Mouse (Mus musculus) CH12.LX (cell line): Measurements from ENCODE around the gene Zfp574. TPM values are rescaled to one million over a fixed set of nuclear protein-coding genes. Genes with fewer than 3 reads are reported as not detected.

Source experiments
- DNase-seq: peaks from one replicate; pipeline ENCODE4 v3.0.0-alpha.2; 2013; ENCODE audit errors: extremely low read depth
- H3K27ac ChIP-seq: 2 replicates; pipeline ENCODE4 v1.5.1; 2012; ENCODE audit warnings: low read depth, mild to moderate bottlenecking, control low read depth, moderate library complexity; ENCODE audit not compliant: insufficient read depth
- H3K27me3 ChIP-seq: replicated peaks from 2 replicates; pipeline ENCODE3; 2012; ENCODE audit warnings: inconsistent platforms
- H3K36me3 ChIP-seq, 2 experiments: replicated peaks in 1 of 2; 2 replicates each; pipeline versions ENCODE3 to v1.6.1; 2012; ENCODE audit warnings: inconsistent platforms in 1 of 2, low read length in 1 of 2, mild to moderate bottlenecking in 1 of 2, mixed read lengths in 1 of 2, moderate library complexity in 1 of 2; ENCODE audit not compliant: control insufficient read depth in 1 of 2, insufficient read depth in 1 of 2
- H3K4me1 ChIP-seq, 2 experiments: 2 replicates each; pipeline ENCODE4 v1.6.1; 2012; ENCODE audit warnings: inconsistent platforms in 1 of 2, moderate library complexity in 1 of 2; ENCODE audit not compliant: insufficient read depth in 2 of 2, control insufficient read depth in 1 of 2
- H3K4me2 ChIP-seq: 2 replicates; pipeline ENCODE4 v1.6.1; 2012; ENCODE audit warnings: low read depth, mild to moderate bottlenecking, control low read depth; ENCODE audit not compliant: poor library complexity, insufficient read depth, severe bottlenecking
- H3K4me3 ChIP-seq, 3 experiments: fragments of 150-350 bp in 1 of 3; sonication (generic) in 1 of 3; replicated peaks in 1 of 3; 2 replicates each; pipeline versions ENCODE3 to v1.5.1; 2011 to 2012; ENCODE audit warnings: low read depth in 2 of 3, low read length in 2 of 3, mild to moderate bottlenecking in 2 of 3, moderate library complexity in 2 of 3, control low read depth in 1 of 3, improper control_type of control experiment in 1 of 3, inconsistent platforms in 1 of 3, mixed read lengths in 1 of 3; ENCODE audit not compliant: poor library complexity in 1 of 3
- H3K79me2 ChIP-seq: replicated peaks from 2 replicates; pipeline ENCODE4 v1.6.1; 2012; ENCODE audit warnings: mild to moderate bottlenecking, moderate library complexity; ENCODE audit not compliant: control insufficient read depth, poor library complexity, insufficient read depth, severe bottlenecking; ENCODE audit errors: extremely low read depth
- H3K9ac ChIP-seq: 2 replicates; pipeline ENCODE4 v1.6.1; 2012; ENCODE audit warnings: low read depth, mild to moderate bottlenecking, control low read depth, moderate library complexity; ENCODE audit not compliant: insufficient read depth
- H3K9me3 ChIP-seq: replicated peaks from 2 replicates; pipeline ENCODE3; 2012; ENCODE audit warnings: low read length, inconsistent platforms, mixed read lengths
- BHLHE40 ChIP-seq: IDR thresholded peaks from 2 replicates; pipeline ENCODE4 v1.6.1; 2011; ENCODE audit warnings: mild to moderate bottlenecking, low read depth, low read length, improper control_type of control experiment
- CHD1 ChIP-seq: IDR thresholded peaks from 2 replicates; pipeline ENCODE4 v1.6.1; 2012; ENCODE audit warnings: low read depth, low read length, improper control_type of control experiment, inconsistent platforms
- CHD2 ChIP-seq: IDR thresholded peaks from 2 replicates; pipeline ENCODE4 v1.6.1; 2011; ENCODE audit warnings: low read length, improper control_type of control experiment
- CTCF ChIP-seq, 2 experiments: IDR thresholded peaks in 1 of 2; conservative IDR thresholded peaks in 1 of 2; 2 replicates each; pipeline ENCODE4 v1.5.1; 2011 to 2012; ENCODE audit warnings: low read depth in 2 of 2, low read length in 2 of 2, improper control_type of control experiment in 1 of 2, inconsistent platforms in 1 of 2, mild to moderate bottlenecking in 1 of 2, moderate library complexity in 1 of 2
- E2F4 ChIP-seq: IDR thresholded peaks from 2 replicates; pipeline ENCODE4 v1.6.1; 2011; ENCODE audit warnings: low read depth, low read length, improper control_type of control experiment; ENCODE audit not compliant: insufficient replicate concordance
- ELF1 ChIP-seq: IDR thresholded peaks from 2 replicates; pipeline ENCODE4 v1.6.1; 2014; ENCODE audit warnings: low read depth, mild to moderate bottlenecking, inconsistent platforms, low read length, improper control_type of control experiment
- EP300 ChIP-seq: IDR thresholded peaks from 2 replicates; pipeline ENCODE4 v1.6.1; 2011; ENCODE audit warnings: low read length, improper control_type of control experiment
- ETS1 ChIP-seq: conservative IDR thresholded peaks from 2 replicates; pipeline ENCODE4 v1.6.1; 2012; ENCODE audit warnings: low read depth, mild to moderate bottlenecking, inconsistent platforms, low read length, improper control_type of control experiment, moderate library complexity
- GABPA ChIP-seq: IDR thresholded peaks from 2 replicates; pipeline ENCODE4 v1.6.1; 2012; ENCODE audit warnings: low read depth, low read length, improper control_type of control experiment, inconsistent platforms; ENCODE audit not compliant: insufficient replicate concordance
- HCFC1 ChIP-seq: IDR thresholded peaks from 2 replicates; pipeline ENCODE4 v1.6.1; 2012; ENCODE audit warnings: low read depth, mild to moderate bottlenecking, inconsistent platforms, low read length, improper control_type of control experiment
- IRF4 ChIP-seq: IDR thresholded peaks from 2 replicates; pipeline ENCODE4 v1.6.1; 2014; ENCODE audit warnings: low read depth, mild to moderate bottlenecking, inconsistent platforms, low read length, improper control_type of control experiment
- JUN ChIP-seq: IDR thresholded peaks from 2 replicates; pipeline ENCODE4 v1.6.1; 2011; ENCODE audit warnings: low read depth, mild to moderate bottlenecking, low read length, improper control_type of control experiment, moderate library complexity; ENCODE audit not compliant: insufficient read depth
- JUND ChIP-seq: conservative IDR thresholded peaks from 2 replicates; pipeline ENCODE4 v1.6.1; 2011; ENCODE audit warnings: low read depth, low read length, improper control_type of control experiment
- KAT2A ChIP-seq: IDR thresholded peaks from 2 replicates; pipeline ENCODE4 v1.6.1; 2012; ENCODE audit warnings: low read length, improper control_type of control experiment, inconsistent platforms; ENCODE audit not compliant: insufficient replicate concordance
- MAFK ChIP-seq: IDR thresholded peaks from 2 replicates; pipeline ENCODE4 v1.6.1; 2011; ENCODE audit warnings: low read length, improper control_type of control experiment; ENCODE audit not compliant: insufficient replicate concordance
- MAX ChIP-seq: IDR thresholded peaks from 2 replicates; pipeline ENCODE4 v1.6.1; 2011; ENCODE audit warnings: low read length, improper control_type of control experiment
- MAZ ChIP-seq: IDR thresholded peaks from 2 replicates; pipeline ENCODE4 v1.6.1; 2012; ENCODE audit warnings: low read depth, mild to moderate bottlenecking, inconsistent platforms, low read length, improper control_type of control experiment, moderate library complexity
- MEF2A ChIP-seq: IDR thresholded peaks from 2 replicates; pipeline ENCODE4 v1.6.1; 2014; ENCODE audit warnings: low read depth, mild to moderate bottlenecking, inconsistent platforms, low read length, improper control_type of control experiment, borderline replicate concordance
- MXI1 ChIP-seq: IDR thresholded peaks from 2 replicates; pipeline ENCODE4 v1.6.1; 2011; ENCODE audit warnings: mild to moderate bottlenecking, low read depth, low read length, improper control_type of control experiment
- MYC ChIP-seq: IDR thresholded peaks from 2 replicates; pipeline ENCODE4 v1.6.1; 2011; ENCODE audit warnings: low read depth, mild to moderate bottlenecking, improper control_type of control experiment, low read length
- NELFE ChIP-seq: IDR thresholded peaks from 2 replicates; pipeline ENCODE4 v1.6.1; 2011; ENCODE audit warnings: low read depth, low read length, improper control_type of control experiment
- NRF1 ChIP-seq: IDR thresholded peaks from 2 replicates; pipeline ENCODE4 v1.6.1; 2014; ENCODE audit warnings: low read depth, mild to moderate bottlenecking, inconsistent platforms, low read length, improper control_type of control experiment, moderate library complexity
- PAX5 ChIP-seq: IDR thresholded peaks from 2 replicates; pipeline ENCODE4 v1.6.1; 2012; ENCODE audit warnings: low read length, inconsistent platforms, mixed read lengths
- POLR2A ChIP-seq: IDR thresholded peaks from 2 replicates; pipeline ENCODE4 v1.6.1; 2011; ENCODE audit warnings: low read depth, mild to moderate bottlenecking, improper control_type of control experiment, low read length
- POLR2AphosphoS2 ChIP-seq: IDR thresholded peaks from 2 replicates; pipeline ENCODE4 v1.6.1; 2011; ENCODE audit warnings: low read depth, low read length, improper control_type of control experiment
- RAD21 ChIP-seq: IDR thresholded peaks from 2 replicates; pipeline ENCODE4 v1.6.1; 2011; ENCODE audit warnings: low read depth, mild to moderate bottlenecking, low read length, improper control_type of control experiment, moderate library complexity
- RCOR1 ChIP-seq: conservative IDR thresholded peaks from 2 replicates; pipeline ENCODE4 v1.6.1; 2012; ENCODE audit warnings: low read depth, mild to moderate bottlenecking, inconsistent platforms, low read length, improper control_type of control experiment
- SIN3A ChIP-seq: IDR thresholded peaks from 2 replicates; pipeline ENCODE4 v1.6.1; 2012; ENCODE audit warnings: low read length, improper control_type of control experiment, inconsistent platforms
- SMC3 ChIP-seq: IDR thresholded peaks from 2 replicates; pipeline ENCODE4 v1.6.1; 2011; ENCODE audit warnings: low read depth, low read length, improper control_type of control experiment
- TBP ChIP-seq: conservative IDR thresholded peaks from 2 replicates; pipeline ENCODE4 v1.6.1; 2011; ENCODE audit warnings: low read depth, low read length, improper control_type of control experiment
- TCF12 ChIP-seq: IDR thresholded peaks from 2 replicates; pipeline ENCODE4 v1.6.1; 2014; ENCODE audit warnings: low read depth, mild to moderate bottlenecking, inconsistent platforms, low read length, improper control_type of control experiment
- UBTF ChIP-seq: IDR thresholded peaks from 2 replicates; pipeline ENCODE4 v1.6.1; 2012; ENCODE audit warnings: low read depth, mild to moderate bottlenecking, inconsistent platforms, low read length, improper control_type of control experiment, moderate library complexity
- USF1 ChIP-seq: IDR thresholded peaks from 2 replicates; pipeline ENCODE4 v1.6.1; 2014; ENCODE audit warnings: low read depth, mild to moderate bottlenecking, inconsistent platforms, low read length, improper control_type of control experiment
- USF2 ChIP-seq: conservative IDR thresholded peaks from 2 replicates; pipeline ENCODE4 v1.6.1; 2011; ENCODE audit warnings: low read depth, low read length, improper control_type of control experiment
- ZC3H11A ChIP-seq: IDR thresholded peaks from 2 replicates; pipeline ENCODE4 v1.6.1; 2012; ENCODE audit warnings: low read depth, mild to moderate bottlenecking, inconsistent platforms, low read length, improper control_type of control experiment
- ZKSCAN1 ChIP-seq: IDR thresholded peaks from 2 replicates; pipeline ENCODE4 v1.6.1; 2012; ENCODE audit warnings: low read depth, inconsistent platforms, low read length, improper control_type of control experiment, borderline replicate concordance
- ZMIZ1 ChIP-seq: IDR thresholded peaks from 2 replicates; pipeline ENCODE4 v1.6.1; 2012; ENCODE audit warnings: low read depth, mild to moderate bottlenecking, inconsistent platforms, low read length, improper control_type of control experiment
- ZNF384 ChIP-seq: IDR thresholded peaks from 2 replicates; pipeline ENCODE4 v1.6.1; 2012; ENCODE audit warnings: low read depth, low read length, improper control_type of control experiment, inconsistent platforms
- dilution Hi-C: fragments of 300-500 bp; cut with MboI; formaldehyde crosslinking; loops from 2 replicates; pipeline ENCODE4 v1.14.3; 2020; ENCODE audit warnings: low sequenced_read_pairs; ENCODE audit not compliant: extremely low pct_unique_long_range_greater_than_20kb, extremely low pct_ligation_motif_present
- in situ Hi-C: fragments of 300-500 bp; cut with MboI; formaldehyde crosslinking; loops from 3 replicates; pipeline ENCODE4 v1.14.3; 2019; ENCODE audit warnings: low sequenced_read_pairs, low pct_ligation_motif_present, low pct_unique_long_range_greater_than_20kb, mixed read lengths
- polyA plus RNA-seq: library from polyadenylated mRNA; unstranded; fragments of >175 nt; gene quantifications from 2 replicates; pipeline ENCODE4 v1.2.1, GENCODE M21; 2012; ENCODE audit warnings: low read depth; ENCODE audit not compliant: insufficient read length
- total RNA-seq, 2 experiments: library from RNA; depleted of rRNA; stranded (reverse); fragments of 300-350 nt in 1 of 2; fragments of >200 nt in 1 of 2; gene quantifications; 2 replicates each; pipeline ENCODE4 v1.2.3; 2012 to 2014

Zfp574 gene
- total and polyA plus RNA-seq, 3 experiments: 3.4 to 13.3 (median 11.2) TPM

DNA sequence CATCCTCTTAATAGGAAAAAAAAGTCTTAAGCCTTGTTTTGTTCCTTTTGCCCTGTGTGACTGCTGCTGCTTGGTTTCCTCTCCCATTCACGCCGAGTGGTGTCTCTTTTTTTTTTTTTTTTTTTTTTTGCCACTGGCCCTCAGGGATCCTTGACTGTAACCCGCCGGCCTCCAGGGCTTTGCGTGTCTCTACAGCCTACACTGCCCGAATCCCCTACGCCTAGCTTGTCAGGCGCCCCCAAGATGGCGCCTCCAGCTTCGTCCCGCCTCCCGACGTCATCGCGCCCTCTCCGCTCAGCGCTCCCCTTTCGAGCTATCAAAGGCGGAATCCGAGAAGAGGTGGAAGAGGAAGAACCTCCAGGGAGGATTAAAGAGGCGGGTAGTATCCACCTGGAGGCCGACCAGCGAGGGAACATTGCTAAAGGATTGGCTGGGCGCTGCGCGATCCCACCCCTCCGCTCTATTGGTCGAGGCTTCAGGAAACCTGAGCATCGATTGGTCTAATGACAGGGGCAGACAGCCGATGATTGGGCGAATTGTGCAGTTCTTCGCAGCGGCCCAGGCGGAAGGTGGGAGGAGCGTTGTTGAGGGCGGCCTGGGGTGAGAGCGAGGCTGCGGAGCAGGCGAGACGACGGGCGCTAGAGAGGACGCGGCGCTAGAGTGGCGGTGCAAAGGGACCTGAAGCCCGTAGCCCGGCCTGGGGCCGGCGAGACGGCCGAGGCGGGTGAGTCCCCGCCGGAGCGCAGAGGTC, 4.5 kb downstream of the Zfp574 start:
- Histone ChIP-seq H3K27me3 (no peaks in the 10 kb centered on the region), H3K9ac (peak overlapping the region; percentile 96), H3K27ac (peak overlapping the region; percentile 40), H3K4me3 (peak overlapping the region; percentile 83 to 88 (median 87)), H3K36me3 (peaks cover 25 to 30% of the 10 kb centered on the region in 2 experiments), H3K79me2 (peaks cover 26% of the 10 kb centered on the region), H3K4me2 (peak overlapping the region; percentile 59; the same call in 1 of the 2 replicates), H3K4me1 (peaks cover 10 to 38% of the 10 kb centered on the region in 2 experiments), H3K9me3 (no peaks in the 10 kb centered on the region)
- DNase-seq: peak; percentile 99
- in situ Hi-C loops (no loop called here), dilution Hi-C loops (no loop called here)
- TF ChIP-seq CHD2 (peak; percentile 96), ETS1 (no peak; the same call in 1 of the 2 replicates), ELF1 (peak; percentile 82), MYC (0 out of 2 replicates have a peak, but pooled peaks have one; percentile 52), USF2 (no peak), CHD1 (peak; percentile 54; the same call in 1 of the 2 replicates), ZKSCAN1 (no peak), BHLHE40 (no peak), ZMIZ1 (no peak), MAFK (no peak), RAD21 (no peak), SIN3A (peak; percentile 81), JUND (no peak), MEF2A (peak; percentile 7; the same call in 1 of the 2 replicates), JUN (no peak), NELFE (peak; percentile 64), ZC3H11A (no peak), POLR2A (peak; percentile 92), KAT2A (peak; percentile 5; the same call in 1 of the 2 replicates), ZNF384 (peak; percentile 80), EP300 (no peak), TBP (no peak), IRF4 (0 out of 2 replicates have a peak, but pooled peaks have one; percentile 8), MXI1 (peak; percentile 56; the same call in 1 of the 2 replicates), PAX5 (no peak), SMC3 (no peak), MAZ (no peak), CTCF (conservative IDR thresholded peaks at IDR 0.05 in 1 of 2, IDR thresholded peaks at IDR 0.05 in 1 of 2; ENCODE audit: low read depth in 2 of 2, low read length in 2 of 2) (no peak), GABPA (no peak), TCF12 (peak; percentile 67), E2F4 (no peak), NRF1 (peak; percentile 52), UBTF (no peak), HCFC1 (peak; percentile 64), RCOR1 (no peak), POLR2AphosphoS2 (peak; percentile 81; the same call in 1 of the 2 replicates), USF1 (no peak), MAX (0 out of 2 replicates have a peak, but pooled peaks have one; percentile 39)
